Mouse (Mus musculus): ENCODE results near the gene Ftsj3. TPM values are rescaled to one million over a fixed set of nuclear protein-coding genes. Genes with fewer than 3 reads are reported as not detected.

Gene Ftsj3
- total and polyA plus RNA-seq, 3 experiments, result 205 to 308 TPM; not detected in 1

DNA sequence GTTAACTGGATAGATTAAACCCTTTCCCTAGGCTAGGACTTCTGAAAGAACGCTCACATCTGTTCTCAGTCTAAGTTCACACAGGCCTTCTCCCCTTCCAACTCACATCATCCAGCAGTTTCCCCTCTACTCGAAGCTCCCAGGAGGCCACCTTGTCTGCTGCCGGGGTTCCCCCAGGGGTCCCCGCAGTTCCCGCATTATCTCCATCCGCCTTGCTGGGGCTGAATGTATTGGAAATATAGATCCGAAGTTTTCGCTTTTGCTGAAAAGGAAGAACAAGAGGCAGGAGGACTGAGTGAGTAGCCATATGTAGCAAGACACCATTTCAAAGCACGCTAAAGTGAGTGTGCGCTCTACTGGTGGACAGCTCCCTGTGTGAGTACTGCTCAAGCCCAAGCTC, 10.6 kb upstream of the Ftsj3 start:
- TF ChIP-seq NRF1 (IDR thresholded peaks at IDR 0.05; ENCODE audit: insufficient read depth, low read depth, low read length, poor library complexity, severe bottlenecking), result no peak
- TF ChIP-seq POLR2A (IDR thresholded peaks at IDR 0.05; ENCODE audit: control insufficient read depth in 1 of 2, insufficient read depth in 1 of 2, low read depth in 1 of 2, low read length in 2 of 2, poor library complexity in 1 of 2), result 0 out of 4 replicates have a peak, but pooled peaks of 1 of the 2 experiments have one; percentile 3
- peaks cover 13 to 33% of the 10 kb centered on the region in 2 experiments for H3K36me3 ChIP-seq (ENCODE audit: control insufficient read depth in 1 of 2, insufficient read depth in 2 of 2, low read length in 2 of 2)
- no peaks in the 10 kb centered on the region for H3K27me3 ChIP-seq (ENCODE audit: control insufficient read depth in 1 of 2, insufficient read depth in 2 of 2, low read length in 2 of 2)
- no peaks in the 10 kb centered on the region for H3K9me3 ChIP-seq (replicated peaks; ENCODE audit: insufficient read depth, low read length)
- H3K4me1 ChIP-seq (ENCODE audit: control insufficient read depth in 1 of 2, insufficient read depth in 2 of 2, low read length in 2 of 2), result peaks cover 0 to 21% of the 10 kb centered on the region in 2 experiments; a peak in 3 of 4 replicates
- DNase-seq (ENCODE audit: low read depth, low spot score), result no peak
- H3K9ac ChIP-seq (ENCODE audit: control insufficient read depth, low read depth, low read length, poor library complexity, severe bottlenecking), result no peak overlapping the region
- no peak overlapping the region for H3K4me3 ChIP-seq (ENCODE audit: control insufficient read depth in 1 of 2, insufficient read depth in 1 of 2, low read depth in 2 of 2, low read length in 2 of 2)
- H3K79me2 ChIP-seq (ENCODE audit: control insufficient read depth, insufficient read depth, low read length, poor library complexity), result peaks cover 27% of the 10 kb centered on the region
- H3K27ac ChIP-seq (ENCODE audit: control insufficient read depth, low read depth, low read length), result no peak overlapping the region

- no peak for DNase-seq (ENCODE audit: low read depth, low spot score)
- no peaks in the 10 kb centered on the region for H3K9me3 ChIP-seq (replicated peaks; ENCODE audit: insufficient read depth, low read length)
- H3K79me2 ChIP-seq (ENCODE audit: control insufficient read depth, insufficient read depth, low read length, poor library complexity), result peaks cover 19% of the 10 kb centered on the region
- no peak for TF ChIP-seq ETS1 (IDR thresholded peaks at IDR 0.05; ENCODE audit: low read depth, low read length)
- TF ChIP-seq MYB (IDR thresholded peaks at IDR 0.05; ENCODE audit: low read depth, low read length), result no peak
- TF ChIP-seq JUND (IDR thresholded peaks at IDR 0.05; ENCODE audit: low read depth, low read length), result no peak
- no peak for TF ChIP-seq USF1 (IDR thresholded peaks at IDR 0.05; ENCODE audit: low read depth, low read length)
- no peak for TF ChIP-seq ELF1 (IDR thresholded peaks at IDR 0.05; ENCODE audit: low read depth, low read length)
- no peak overlapping the region for H3K27ac ChIP-seq (ENCODE audit: control insufficient read depth, low read depth, low read length)
- no peaks in the 10 kb centered on the region for H3K27me3 ChIP-seq (ENCODE audit: control insufficient read depth in 1 of 2, insufficient read depth in 2 of 2, low read length in 2 of 2)
- peaks cover 6 to 33% of the 10 kb centered on the region in 2 experiments for H3K36me3 ChIP-seq (ENCODE audit: control insufficient read depth in 1 of 2, insufficient read depth in 2 of 2, low read length in 2 of 2)
- no peak overlapping the region for H3K9ac ChIP-seq (ENCODE audit: control insufficient read depth, low read depth, low read length, poor library complexity, severe bottlenecking)
- H3K4me1 ChIP-seq (ENCODE audit: control insufficient read depth in 1 of 2, insufficient read depth in 2 of 2, low read length in 2 of 2), result peaks cover 0 to 15% of the 10 kb centered on the region in 2 experiments; a peak in 2 of 4 replicates
- no peak overlapping the region for H3K4me3 ChIP-seq (ENCODE audit: control insufficient read depth in 1 of 2, insufficient read depth in 1 of 2, low read depth in 2 of 2, low read length in 2 of 2)
Measured at GRCm38 (mm10) chr11:106265570-106265969, 9.7 kb upstream of the Ftsj3 start.

DNA sequence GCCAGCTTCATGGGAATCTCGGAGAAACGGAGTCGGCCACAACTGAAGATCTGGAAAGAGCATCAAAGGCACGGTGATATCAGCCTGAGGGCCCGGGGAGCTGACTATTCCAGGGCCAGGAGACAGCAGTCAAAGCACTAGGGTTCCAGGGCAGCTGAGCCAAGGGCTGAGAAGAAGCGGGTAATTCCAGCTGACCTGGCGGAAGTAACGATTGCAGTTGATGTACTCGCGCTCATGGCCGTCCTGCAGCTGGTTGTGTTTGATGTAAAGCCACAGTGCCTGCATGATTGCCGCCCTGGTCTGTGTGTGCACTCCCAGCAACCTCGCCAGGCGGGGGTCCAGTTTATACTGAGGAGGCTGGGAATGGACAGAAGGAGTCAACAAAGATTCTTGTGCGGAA, 9.1 kb upstream of the Ftsj3 start:
- peaks cover 13% of the 10 kb centered on the region for H3K79me2 ChIP-seq (ENCODE audit: control insufficient read depth, insufficient read depth, low read length, poor library complexity)
- no peaks in the 10 kb centered on the region for H3K27me3 ChIP-seq (ENCODE audit: control insufficient read depth in 1 of 2, insufficient read depth in 2 of 2, low read length in 2 of 2)
- no peak overlapping the region for H3K9ac ChIP-seq (ENCODE audit: control insufficient read depth, low read depth, low read length, poor library complexity, severe bottlenecking)
- H3K36me3 ChIP-seq (ENCODE audit: control insufficient read depth in 1 of 2, insufficient read depth in 2 of 2, low read length in 2 of 2), result peaks cover 3 to 33% of the 10 kb centered on the region in 2 experiments
- TF ChIP-seq MAZ (IDR thresholded peaks at IDR 0.05; ENCODE audit: low read depth, low read length) (no peak), GATA1 (IDR thresholded peaks at IDR 0.05; ENCODE audit: low read depth, low read length) (no peak), MYB (IDR thresholded peaks at IDR 0.05; ENCODE audit: low read depth, low read length) (no peak), ZMIZ1 (IDR thresholded peaks at IDR 0.05; ENCODE audit: low read depth, low read length) (no peak), SIN3A (IDR thresholded peaks at IDR 0.05; ENCODE audit: low read length) (no peak)
- DNase-seq (ENCODE audit: low read depth, low spot score), result no peak
- peaks cover 0 to 9% of the 10 kb centered on the region in 2 experiments; a peak in 1 of 4 replicates for H3K4me1 ChIP-seq (ENCODE audit: control insufficient read depth in 1 of 2, insufficient read depth in 2 of 2, low read length in 2 of 2)
- no peaks in the 10 kb centered on the region for H3K9me3 ChIP-seq (replicated peaks; ENCODE audit: insufficient read depth, low read length)
- H3K27ac ChIP-seq (ENCODE audit: control insufficient read depth, low read depth, low read length), result no peak overlapping the region
- H3K4me3 ChIP-seq (ENCODE audit: control insufficient read depth in 1 of 2, insufficient read depth in 1 of 2, low read depth in 2 of 2, low read length in 2 of 2), result no peak overlapping the region

Measured in MEL (cell line).